Mouse (Mus musculus): ENCODE measurements at regions not wholly inside any gene's neighbourhood (a gene's known extent, or its start where the extent isn't known, plus 50 kb on each side); places are given as distances from the start of the nearest gene placed in this dataset.

GRCm38 (mm10) chr2:57613243-57613642 lies 375.8 kb downstream of the Gpd2 start:
- DNase-seq (ENCODE audit: low spot score): no peak

- no peak for DNase-seq (ENCODE audit: low spot score)
Observed at GRCm38 (mm10) chr2:57614587-57614991, 377.2 kb downstream of the Gpd2 start.

GRCm38 (mm10) chr2:57616525-57617225 lies 379.2 kb downstream of the Gpd2 start:
- DNase-seq (ENCODE audit: low spot score): no peak

GRCm38 (mm10) chr2:57617258-57617657 lies 379.8 kb downstream of the Gpd2 start:
- no peak for DNase-seq (ENCODE audit: low spot score)

GRCm38 (mm10) chr2:57644117-57644516 lies 353.6 kb upstream of the Galnt5 start:
- DNase-seq (ENCODE audit: low spot score): no peak

GRCm38 (mm10) chr2:57644541-57644940 lies 353.1 kb upstream of the Galnt5 start:
- DNase-seq (ENCODE audit: low spot score): no peak

GRCm38 (mm10) chr2:57649002-57649401 lies 348.7 kb upstream of the Galnt5 start:
- DNase-seq (ENCODE audit: low spot score): no peak

GRCm38 (mm10) chr2:57657409-57657808 lies 340.3 kb upstream of the Galnt5 start:
- no peak for DNase-seq (ENCODE audit: low spot score)

- no peak for DNase-seq (ENCODE audit: low spot score)
Observed at GRCm38 (mm10) chr2:57661838-57662237, 335.8 kb upstream of the Galnt5 start.

- no peak for DNase-seq (ENCODE audit: low spot score)
Observed at GRCm38 (mm10) chr2:57672007-57672643, 325.6 kb upstream of the Galnt5 start.

GRCm38 (mm10) chr2:57689877-57690276 lies 307.8 kb upstream of the Galnt5 start:
- DNase-seq (ENCODE audit: low spot score): no peak

- DNase-seq (ENCODE audit: low spot score): no peak
Observed at GRCm38 (mm10) chr2:57696992-57697772, 300.5 kb upstream of the Galnt5 start.

GRCm38 (mm10) chr2:57698659-57699061 lies 299.0 kb upstream of the Galnt5 start:
- peak; percentile 18 for DNase-seq (ENCODE audit: low spot score)

GRCm38 (mm10) chr2:57699226-57699625 lies 298.5 kb upstream of the Galnt5 start:
- DNase-seq (ENCODE audit: low spot score): no peak

- DNase-seq (ENCODE audit: low spot score): no peak
Observed at GRCm38 (mm10) chr2:57716754-57717510, 280.8 kb upstream of the Galnt5 start.
